Comparison of ENCODE assay signal across 19 mouse cellular contexts in genomic region chr11:32068736-32069490, GRCm38 (mm10).
DNase-seq lines count a peak whose midpoint lies in the region; ATAC-seq and TF ChIP-seq lines count a peak whose summit lies in the region.
"Had no signal": no experiment of that assay in that cellular context is flagged by ENCODE, and none has a peak within 500 bp of the region (broad histone marks: within the 10 kb centered on the region; RNA-seq: fewer than 3 reads in every experiment).

No protein-coding gene starts in this region.

- no peak for DNase-seq in heart, postnatal 10 days
- DNase-seq in retina, postnatal 1 day: peak; percentile 61
- DNase-seq in retina, embryonic 14.5 days (ENCODE audit: low spot score): no peak
- DNase-seq in yolk sac, embryonic 10.5 days (ENCODE audit: low spot score): no peak
- DNase-seq in gastrocnemius, postnatal 36 days: no peak
- DNase-seq: adrenal gland, postnatal 14 days; cerebellum, postnatal 10 days; gastrocnemius, postnatal 10 days; heart, postnatal 4 days; kidney, adult 18-20 months; kidney, postnatal 4 days; lung, adult 18-20 months; lung, postnatal 4 days; right cerebral cortex, postnatal 4 days had no signal

- H3K36me3 ChIP-seq in heart, embryonic 13.5 days: no peaks in the 10 kb centered on the region
- H3K36me3 ChIP-seq: G1E; limb, embryonic 13.5 days had no signal

- H3K4me2 ChIP-seq in heart, embryonic 13.5 days: peak overlapping the region; percentile 48
- H3K4me2 ChIP-seq: limb, embryonic 13.5 days had no signal

- TF ChIP-seq POLR2A in olfactory bulb, adult 2 months (IDR thresholded peaks at IDR 0.05; ENCODE audit: insufficient read depth, low read depth, low read length): no peak

- ATAC-seq in heart, embryonic 13.5 days (ENCODE audit: extremely low read depth, insufficient number of reproducible peaks, low FRiP score, low TSS enrichment): no peak
- no peak for ATAC-seq in erythroid progenitor cell, adult 5-6 weeks (replicated peaks; ENCODE audit: low FRiP score, poor library complexity, severe bottlenecking)

- no peak for TF ChIP-seq CTCF in olfactory bulb, adult 2 months (IDR thresholded peaks at IDR 0.05; ENCODE audit: insufficient read depth, low read depth, low read length)

- H3K27ac ChIP-seq in heart, embryonic 13.5 days (replicated peaks): no peak overlapping the region
- H3K27ac ChIP-seq in olfactory bulb, adult 2 months (ENCODE audit: insufficient read depth, low read depth, low read length): 0 out of 2 replicates have a peak overlapping the region, but pooled peaks have one; percentile 10
- H3K27ac ChIP-seq: limb, embryonic 13.5 days had no signal

- peaks cover 35% of the 10 kb centered on the region for H3K4me1 ChIP-seq in heart, embryonic 13.5 days
- peaks cover 14% of the 10 kb centered on the region for H3K4me1 ChIP-seq in olfactory bulb, adult 2 months (ENCODE audit: control insufficient read depth, insufficient read depth, low read length)
- H3K4me1 ChIP-seq: limb, embryonic 13.5 days had no signal

- no peaks in the 10 kb centered on the region for H3K9me3 ChIP-seq in heart, embryonic 13.5 days
- H3K9me3 ChIP-seq: G1E; limb, embryonic 13.5 days had no signal

- H3K27me3 ChIP-seq in heart, embryonic 13.5 days (replicated peaks): 0 out of 2 replicates have a peak, but pooled peaks cover 10% of the 10 kb centered on the region
- H3K27me3 ChIP-seq: limb, embryonic 13.5 days had no signal

- H3K4me3 ChIP-seq in heart, embryonic 13.5 days: peak overlapping the region; percentile 20; the same call in 1 of the 2 replicates
- no peak overlapping the region for H3K4me3 ChIP-seq in olfactory bulb, adult 2 months (ENCODE audit: insufficient read depth, low read depth, low read length)
- H3K4me3 ChIP-seq: limb, embryonic 13.5 days had no signal

- 44% methylated on average over 12 of the region's 12 CpGs for WGBS in heart, embryonic 13.5 days
- 19% methylated on average over 12 of the region's 12 CpGs for WGBS in olfactory bulb, adult 2 months

- intact Hi-C loops in heart, postnatal 10 days (cut with DNase I): no loop called here
- intact Hi-C loops in gastrocnemius, postnatal 36 days (cut with DNase I): no loop called here

- H3K9ac ChIP-seq in heart, embryonic 13.5 days: no peak overlapping the region
- H3K9ac ChIP-seq: limb, embryonic 13.5 days had no signal
